Mouse (Mus musculus) CD4-positive, CD25-positive, alpha-beta regulatory T cell, adult 4 months (primary cell): ENCODE data around the gene Ptbp2. TPM values are rescaled to one million over a fixed set of nuclear protein-coding genes. Genes with fewer than 3 reads are reported as not detected.

Experiments
- ATAC-seq: one replicate; pipeline ENCODE4 v1.8.0; 2017
- polyA plus RNA-seq, 2 experiments: library from polyadenylated mRNA; unstranded; fragments of 100-300 nt; shearing (Covaris generic); gene quantifications; one replicate each; pipeline ENCODE4 v1.2.1; 2017

Gene Ptbp2
- polyA plus RNA-seq, result 10 to 100 TPM; 21.2 to 26.3 TPM

GRCm38 (mm10) chr3:119784366-119784765 lies at the start of gene Ptbp2:
Ptbp2 (minus strand) TSS chr3:119784466.
- no peak for ATAC-seq

- ATAC-seq, result no peak
Observed at GRCm38 (mm10) chr3:119814678-119815077, 30.4 kb upstream of the Ptbp2 start.

DNA sequence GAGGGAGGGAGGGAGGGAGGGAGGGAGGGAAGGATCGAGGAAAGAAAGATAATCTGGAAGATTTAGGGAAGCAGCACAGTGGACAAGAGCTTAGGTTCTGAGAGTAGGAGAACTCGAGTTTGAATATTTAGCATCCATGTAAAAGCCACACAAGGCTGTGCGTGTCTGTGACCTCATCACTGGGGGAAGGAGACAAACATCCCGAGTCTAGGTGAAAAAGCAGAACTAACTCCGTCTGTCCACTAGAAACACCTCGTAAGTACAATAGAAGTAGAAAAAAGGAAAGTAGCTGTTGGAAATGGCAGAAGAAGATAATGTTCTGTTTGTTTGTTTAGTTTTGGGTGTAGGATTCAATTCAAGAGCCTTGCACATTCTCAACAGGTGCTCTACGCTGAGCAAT lies 21.9 kb upstream of the Ptbp2 start:
- ATAC-seq, result no peak

- ATAC-seq, result no peak
Observed at GRCm38 (mm10) chr3:119794677-119795365, 10.6 kb upstream of the Ptbp2 start.

DNA sequence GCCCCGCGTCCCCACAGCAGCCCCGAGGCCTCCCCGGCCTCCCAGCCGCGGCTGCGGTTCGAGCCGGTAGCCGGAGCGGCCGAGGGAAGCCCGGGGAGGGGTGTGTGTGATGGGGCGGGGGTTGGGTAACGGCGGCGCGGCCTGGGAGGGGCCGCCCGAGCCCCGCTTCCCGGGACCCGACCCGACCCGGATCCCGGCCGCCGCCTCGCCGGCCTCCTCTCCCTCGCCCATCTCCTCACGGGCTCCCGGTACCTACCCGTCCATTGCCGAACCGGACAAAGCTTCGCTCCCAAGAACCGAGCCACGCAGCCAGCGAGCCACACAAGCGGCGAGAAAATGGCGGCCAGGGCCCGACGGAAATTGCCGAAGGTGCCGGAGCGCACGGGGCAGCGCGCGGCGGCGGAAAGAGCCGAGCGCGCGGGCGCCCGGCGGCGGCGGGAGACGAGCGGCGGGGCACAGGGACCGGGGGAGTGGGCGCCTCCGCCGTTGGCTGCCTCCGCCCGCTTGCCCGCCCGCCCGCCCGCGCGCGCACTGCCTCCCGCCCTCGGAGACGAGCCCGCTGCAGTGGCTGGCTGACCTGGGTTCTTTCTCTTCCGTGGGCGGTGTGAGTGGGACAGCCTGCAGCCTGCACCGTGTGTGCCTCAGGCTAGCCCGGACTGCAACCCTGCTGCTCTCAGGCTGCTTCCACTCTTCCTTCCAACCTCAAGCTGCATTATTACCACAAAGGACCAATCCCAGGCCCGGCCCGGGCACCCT lies 1.1 kb downstream of the Ptbp2 start:
- peak; percentile 86 for ATAC-seq

GRCm38 (mm10) chr3:119782022-119782945 lies 2.0 kb downstream of the Ptbp2 start:
- peak; percentile 34 for ATAC-seq

DNA sequence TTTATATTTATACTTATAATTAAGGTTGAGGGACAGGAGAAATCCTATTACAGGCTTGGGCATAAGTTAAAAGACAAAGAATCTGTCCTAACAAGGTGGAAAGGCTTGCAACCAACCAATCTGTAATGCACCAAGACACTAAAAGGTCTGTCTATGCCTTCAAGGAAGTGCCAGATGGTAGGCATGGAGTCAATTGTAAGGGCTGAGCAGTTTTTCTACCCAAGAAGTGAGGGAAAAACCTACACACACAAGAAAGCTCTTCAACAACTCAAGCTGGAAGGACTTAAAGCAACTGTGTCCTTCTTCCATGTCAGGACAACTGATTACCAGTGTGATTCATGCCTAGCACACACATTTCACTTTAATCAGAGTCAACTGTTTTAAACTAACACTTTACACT lies 3.4 kb downstream of the Ptbp2 start:
- no peak for ATAC-seq

DNA sequence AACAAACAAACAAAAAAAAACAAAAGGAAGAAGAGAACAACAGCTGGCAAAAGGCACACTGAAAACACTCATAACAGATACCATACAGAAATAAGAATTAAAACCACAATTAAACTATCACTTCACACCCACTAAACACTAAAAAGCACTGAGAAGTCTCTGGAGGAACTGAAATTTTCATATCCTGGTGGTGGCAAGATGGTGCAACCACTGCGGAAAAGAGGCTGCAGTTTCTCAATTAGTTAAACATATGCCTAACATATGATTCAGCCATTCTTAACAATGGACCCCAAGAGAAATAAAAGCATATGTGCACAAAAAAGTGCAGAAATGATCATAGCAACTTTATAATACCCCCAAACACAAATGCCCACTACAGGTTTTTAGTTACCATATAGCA lies 5.0 kb downstream of the Ptbp2 start:
- no peak for ATAC-seq

DNA sequence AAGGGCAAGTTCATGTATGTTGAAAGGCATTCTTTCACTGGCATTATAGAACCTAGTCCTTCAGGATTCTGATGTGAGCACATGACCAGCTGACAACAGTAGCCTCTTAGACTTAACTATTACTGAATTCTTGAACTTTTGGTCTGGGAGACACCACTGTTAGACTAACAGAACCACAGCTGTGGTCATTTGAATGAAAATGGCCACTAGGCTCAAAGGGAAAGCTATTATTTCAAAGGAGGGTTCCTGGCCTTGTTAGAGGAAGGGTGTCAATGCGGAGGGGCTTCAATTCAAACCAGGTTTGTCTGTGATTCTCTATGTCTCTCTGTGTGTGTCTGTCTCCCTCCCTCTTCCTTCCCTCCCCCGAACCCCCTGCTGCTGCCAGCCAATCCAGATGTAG lies 5.8 kb downstream of the Ptbp2 start:
- ATAC-seq, result no peak

DNA sequence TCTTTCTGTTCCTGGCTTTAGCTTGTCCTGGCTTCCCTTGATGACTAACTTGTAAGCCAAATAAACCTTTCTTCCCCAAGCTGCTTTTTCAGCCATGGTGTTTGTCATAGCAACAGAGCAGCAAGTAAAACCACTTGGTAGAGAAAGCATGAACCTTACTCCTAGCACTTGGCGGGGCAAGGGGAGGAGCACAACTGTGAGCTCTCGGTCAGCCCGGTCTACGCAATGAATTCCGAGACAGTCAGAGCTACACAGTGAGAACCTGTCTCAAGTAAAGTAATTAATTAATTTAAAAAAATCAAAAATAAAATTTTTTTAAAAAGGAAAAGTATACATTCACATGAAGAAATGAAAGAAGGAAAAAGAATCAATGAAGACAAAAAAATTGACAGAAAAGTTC lies 8.1 kb downstream of the Ptbp2 start:
- ATAC-seq, result no peak

DNA sequence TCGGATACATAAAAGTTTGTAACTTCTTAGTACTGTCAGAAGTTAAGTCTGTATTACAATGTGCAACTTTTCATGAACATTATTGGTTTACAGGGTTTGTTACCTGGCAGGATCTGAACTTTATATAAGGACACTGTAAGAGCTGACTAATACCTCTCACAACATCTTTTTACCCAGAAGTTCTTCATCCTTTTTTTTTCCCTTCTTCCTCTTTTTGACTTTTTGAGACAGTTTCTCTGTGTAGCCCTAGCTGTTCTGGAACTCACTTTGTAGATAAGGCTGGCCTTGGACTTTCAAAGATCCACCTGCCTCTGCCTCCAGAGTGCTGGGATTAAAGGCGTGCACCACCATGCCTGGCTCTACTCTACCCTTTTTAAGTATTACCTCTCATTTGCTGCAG lies 11.5 kb downstream of the Ptbp2 start:
- no peak for ATAC-seq

- ATAC-seq, result no peak
Observed at GRCm38 (mm10) chr3:119763772-119764171, 20.5 kb downstream of the Ptbp2 start.

GRCm38 (mm10) chr3:119761732-119762131 lies 22.5 kb downstream of the Ptbp2 start:
- no peak for ATAC-seq

DNA sequence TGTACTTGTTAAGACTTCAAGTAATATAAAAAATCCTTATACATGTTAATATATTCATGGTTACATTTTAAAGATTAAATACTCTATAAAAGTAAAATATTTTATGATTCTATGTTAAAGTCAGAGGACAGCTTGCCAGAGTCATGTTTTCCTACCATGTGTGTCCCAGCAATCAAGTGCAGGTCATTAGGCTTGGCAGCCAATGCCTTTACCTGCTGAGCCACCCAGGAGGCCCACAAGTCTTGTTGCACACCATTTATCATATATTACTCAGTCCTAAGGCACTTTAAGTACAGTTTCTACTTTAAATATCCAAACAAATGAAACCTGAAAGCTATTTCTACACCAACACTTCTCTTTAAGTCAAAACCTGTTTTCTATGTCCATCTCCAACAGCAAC lies 30.5 kb downstream of the Ptbp2 start:
- no peak for ATAC-seq

DNA sequence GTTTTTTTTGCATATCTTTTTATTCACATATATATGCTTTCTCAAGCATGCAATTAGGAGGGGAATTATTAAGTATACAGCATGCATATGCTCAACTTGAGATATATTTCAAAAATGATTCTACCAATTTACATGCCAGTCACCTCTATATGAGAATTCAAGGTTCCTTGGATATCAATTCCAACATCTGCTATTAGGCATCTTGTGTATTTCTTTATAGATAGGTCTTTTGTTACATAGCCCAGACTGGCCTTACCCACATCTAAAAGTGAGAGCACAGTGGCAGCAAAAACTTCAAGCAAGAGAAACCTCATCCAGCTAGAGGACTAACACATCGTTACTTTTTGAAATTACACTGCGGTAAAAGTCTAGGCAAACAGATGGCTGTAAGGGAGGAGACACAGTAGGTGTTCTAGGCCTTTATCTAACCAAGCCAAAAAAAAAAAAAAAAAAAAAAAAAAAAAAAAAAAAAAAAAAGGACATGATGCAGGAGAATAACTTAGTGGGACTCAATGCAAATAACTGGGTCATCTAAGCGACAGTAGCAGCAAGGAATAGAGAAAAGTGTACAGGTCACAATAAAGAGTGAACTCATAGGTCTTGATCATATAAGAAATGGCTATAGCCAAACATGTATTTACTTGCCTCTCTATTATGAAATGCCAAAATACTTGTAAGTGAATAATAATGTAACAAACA lies 34.6 kb downstream of the Ptbp2 start:
- ATAC-seq, result no peak

DNA sequence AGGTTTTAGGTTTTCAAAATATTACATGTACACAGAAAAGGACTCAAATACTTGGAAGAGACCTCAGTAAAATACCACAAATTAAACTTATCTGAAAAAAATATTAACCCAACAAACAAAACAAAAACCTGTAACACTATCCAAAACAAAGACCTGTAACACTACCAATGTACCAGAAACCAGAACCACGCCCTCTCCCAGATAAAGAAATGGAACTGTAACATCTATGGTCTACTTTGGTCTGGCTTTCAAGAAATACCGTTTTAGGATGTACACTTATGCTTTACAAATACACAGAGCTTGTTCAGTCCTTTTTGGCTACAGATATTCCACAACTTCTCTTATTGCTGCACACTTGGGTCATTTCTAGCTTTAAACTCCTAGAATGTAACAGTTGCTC lies 35.1 kb downstream of the Ptbp2 start:
- ATAC-seq, result no peak

- no peak for ATAC-seq
Observed at GRCm38 (mm10) chr3:119746656-119747055, 37.6 kb downstream of the Ptbp2 start.

- no peak for ATAC-seq
Observed at GRCm38 (mm10) chr3:119745801-119746200, 38.5 kb downstream of the Ptbp2 start.

DNA sequence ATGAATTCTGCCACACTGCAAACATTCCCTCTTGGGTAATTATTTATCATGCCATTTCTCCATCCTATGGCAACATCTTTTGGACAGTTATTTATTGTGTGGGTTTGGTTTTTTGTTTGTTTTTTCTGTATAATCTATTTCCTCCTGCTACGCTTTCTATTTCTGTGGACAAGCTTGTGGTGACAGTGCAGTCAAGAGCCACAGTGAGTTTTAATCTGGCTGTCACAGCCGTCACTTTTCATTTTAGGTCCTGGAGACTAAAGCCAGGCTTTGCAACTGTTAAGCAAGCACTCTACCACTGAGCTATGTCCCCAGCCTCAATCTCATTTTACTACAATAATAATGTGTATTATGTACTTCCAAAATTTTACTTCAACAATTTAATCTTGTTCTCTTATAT lies 54.4 kb downstream of the Ptbp2 start:
- ATAC-seq, result no peak

DNA sequence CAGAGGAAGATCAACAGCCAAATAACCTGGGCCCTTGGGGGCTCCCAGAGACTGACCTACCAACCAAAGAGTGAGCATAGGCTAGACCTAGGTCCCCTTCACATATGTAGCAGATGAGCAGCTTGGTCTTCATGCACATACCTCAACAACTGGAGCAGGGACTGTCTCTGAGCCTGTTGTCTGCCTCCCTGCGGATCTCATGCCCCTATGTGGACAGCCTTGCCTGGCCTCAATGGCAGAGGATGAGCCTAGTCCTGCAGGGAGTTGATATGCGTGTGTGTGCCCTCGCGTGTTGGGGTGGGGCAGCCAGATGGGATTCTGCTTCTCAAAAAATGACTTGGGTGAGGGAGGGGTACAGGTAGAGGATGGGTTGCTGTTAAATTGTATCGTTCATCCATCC lies 72.2 kb downstream of the Ptbp2 start:
- no peak for ATAC-seq

- ATAC-seq, result no peak
Observed at GRCm38 (mm10) chr3:119711503-119711902, 72.8 kb downstream of the Ptbp2 start.

- ATAC-seq, result no peak
Observed at GRCm38 (mm10) chr3:119701467-119701866, 82.8 kb downstream of the Ptbp2 start.

GRCm38 (mm10) chr3:119684741-119685140 lies 99.5 kb downstream of the Ptbp2 start:
- ATAC-seq, result no peak
